Mouse (Mus musculus): ENCODE measurements around the gene Itpr2.

Itpr2 gene

GRCm38 (mm10) chr6:146136646-146137045, 365.4 kb downstream of the Itpr2 start:
- DNase-seq: no peak

- no peak for DNase-seq
Observed at GRCm38 (mm10) chr6:146136244-146136643, 365.8 kb downstream of the Itpr2 start.

GRCm38 (mm10) chr6:146135291-146135690, 366.7 kb downstream of the Itpr2 start:
- no peak for DNase-seq

GRCm38 (mm10) chr6:146133921-146134320, 368.1 kb downstream of the Itpr2 start:
- no peak for DNase-seq

- DNase-seq: no peak
Observed at GRCm38 (mm10) chr6:146129066-146129465, 373.0 kb downstream of the Itpr2 start.

GRCm38 (mm10) chr6:146126823-146127681, 375.0 kb downstream of the Itpr2 start:
- DNase-seq: no peak

- DNase-seq: no peak
Observed at GRCm38 (mm10) chr6:146125621-146126020, 376.4 kb downstream of the Itpr2 start.

- no peak for DNase-seq
Observed at GRCm38 (mm10) chr6:146124479-146124878, 377.5 kb downstream of the Itpr2 start.

- DNase-seq: no peak
Observed at GRCm38 (mm10) chr6:146123656-146124055, 378.4 kb downstream of the Itpr2 start.

- DNase-seq: no peak
Observed at GRCm38 (mm10) chr6:146120172-146120571, 381.9 kb downstream of the Itpr2 start.

GRCm38 (mm10) chr6:146114731-146115302, 387.2 kb downstream of the Itpr2 start:
- no peak for DNase-seq

GRCm38 (mm10) chr6:146114071-146114470, 388.0 kb downstream of the Itpr2 start:
- DNase-seq: no peak

GRCm38 (mm10) chr6:146113085-146113484, 388.9 kb downstream of the Itpr2 start:
- peak; percentile 27 to 32 for DNase-seq

GRCm38 (mm10) chr6:146112211-146112610, 389.8 kb downstream of the Itpr2 start:
- DNase-seq: peak in 1 of 2 experiments; percentile 33

GRCm38 (mm10) chr6:146111781-146112180, 390.2 kb downstream of the Itpr2 start:
- no peak for DNase-seq

GRCm38 (mm10) chr6:146110832-146111741, 390.9 kb downstream of the Itpr2 start:
- DNase-seq: peak in 1 of 2 experiments; percentile 28

- no peak for DNase-seq
Observed at GRCm38 (mm10) chr6:146110425-146110824, 391.6 kb downstream of the Itpr2 start.

- no peak for DNase-seq
Observed at GRCm38 (mm10) chr6:146108695-146109094, 393.3 kb downstream of the Itpr2 start.

- peak; percentile 32 to 33 for DNase-seq
Observed at GRCm38 (mm10) chr6:146107117-146107832, 394.7 kb downstream of the Itpr2 start.

- DNase-seq: no peak
Observed at GRCm38 (mm10) chr6:146083056-146083961, 418.7 kb downstream of the Itpr2 start.

- no peak for DNase-seq
Observed at GRCm38 (mm10) chr6:146082476-146082875, 419.5 kb downstream of the Itpr2 start.

Data from lung, postnatal 4 days (tissue).